Mouse (Mus musculus) MEL (cell line): Measurements from ENCODE around the gene Dnph1.

Experiments
- CTCF ChIP-seq, 3 experiments: IDR thresholded peaks in 2 of 3; conservative IDR thresholded peaks in 1 of 3; 2 replicates each; pipeline ENCODE4 v1.5.1; 2011 to 2012; ENCODE audit warnings: low read length in 3 of 3, low read depth in 2 of 3, mild to moderate bottlenecking in 2 of 3, improper control_type of control experiment in 1 of 3, inconsistent platforms in 1 of 3, mixed read lengths in 1 of 3, moderate library complexity in 1 of 3; ENCODE audit not compliant: control insufficient read depth in 1 of 3, insufficient read depth in 1 of 3, poor library complexity in 1 of 3, severe bottlenecking in 1 of 3
- JUND ChIP-seq: IDR thresholded peaks from 2 replicates; pipeline ENCODE4 v1.6.1; 2011; ENCODE audit warnings: low read depth, mild to moderate bottlenecking, improper control_type of control experiment, low read length
- POLR2A ChIP-seq, 2 experiments: IDR thresholded peaks; 2 replicates each; pipeline ENCODE4 v1.6.1; 2011 to 2012; ENCODE audit warnings: low read length in 2 of 2, mild to moderate bottlenecking in 2 of 2, control low read depth in 1 of 2, improper control_type of control experiment in 1 of 2, low read depth in 1 of 2, moderate library complexity in 1 of 2; ENCODE audit not compliant: control insufficient read depth in 1 of 2, insufficient read depth in 1 of 2, poor library complexity in 1 of 2

DNA sequence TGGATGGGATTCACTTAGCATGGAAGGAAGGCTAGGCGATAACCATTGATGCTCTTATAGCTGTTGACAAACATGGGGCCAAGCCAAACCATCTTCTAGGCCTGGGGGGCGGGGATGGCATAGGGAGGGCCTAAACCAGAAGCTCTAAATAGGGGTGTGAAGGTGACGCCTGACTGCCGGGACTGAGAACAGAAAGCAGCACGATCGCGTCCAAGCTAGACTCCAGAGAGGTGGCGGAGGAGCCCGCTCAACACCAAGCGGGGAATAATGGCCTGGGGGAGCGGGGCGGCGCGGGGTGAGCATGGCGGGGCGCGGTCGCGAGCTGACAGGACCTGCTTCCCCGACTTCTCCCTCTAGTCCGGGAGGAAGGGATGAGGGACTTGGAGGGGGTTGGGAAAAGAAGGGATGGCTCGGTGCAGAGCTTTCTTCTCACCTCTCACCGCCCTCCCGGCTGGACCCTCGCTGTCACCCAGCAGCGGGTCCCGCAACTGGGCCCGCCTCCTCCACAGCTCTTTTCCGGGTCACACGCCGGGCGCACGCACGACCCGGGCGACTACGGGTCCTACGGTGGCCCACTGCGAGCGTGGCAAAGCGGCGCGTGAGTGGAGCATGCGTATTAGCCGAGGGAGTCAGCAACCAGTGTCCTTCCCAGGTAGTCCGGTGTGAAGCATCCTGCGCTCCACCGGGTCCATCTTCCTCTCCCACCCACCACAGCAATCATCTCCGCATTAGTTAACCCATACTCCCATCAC lies 49.5 kb downstream of the Dnph1 start, which contains the start of gene Cul9:
- TF ChIP-seq JUND (no peak), POLR2A (IDR thresholded peaks at IDR 0.05; ENCODE audit: control insufficient read depth in 1 of 2, insufficient read depth in 1 of 2, low read depth in 1 of 2, low read length in 2 of 2, poor library complexity in 1 of 2) (no peak), CTCF (IDR thresholded peaks at IDR 0.05 in 2 of 3, conservative IDR thresholded peaks at IDR 0.05 in 1 of 3; ENCODE audit: control insufficient read depth in 1 of 3, insufficient read depth in 1 of 3, low read depth in 2 of 3, low read length in 3 of 3, poor library complexity in 1 of 3, severe bottlenecking in 1 of 3) (no peak)
